Mouse (Mus musculus) effector memory CD4-positive, alpha-beta T cell, adult 7 months (primary cell): ENCODE data around the gene Pigl. TPM values are rescaled to one million over a fixed set of nuclear protein-coding genes. Genes with fewer than 3 reads are reported as not detected.

ENCODE experiments used
- polyA plus RNA-seq: library from polyadenylated mRNA; unstranded; fragments of 100-300 nt; shearing (Covaris generic); gene quantifications from one replicate; pipeline ENCODE4 v1.2.1, GENCODE M21; 2017

The Pigl gene
- polyA plus RNA-seq, result 9.9 TPM

DNA sequence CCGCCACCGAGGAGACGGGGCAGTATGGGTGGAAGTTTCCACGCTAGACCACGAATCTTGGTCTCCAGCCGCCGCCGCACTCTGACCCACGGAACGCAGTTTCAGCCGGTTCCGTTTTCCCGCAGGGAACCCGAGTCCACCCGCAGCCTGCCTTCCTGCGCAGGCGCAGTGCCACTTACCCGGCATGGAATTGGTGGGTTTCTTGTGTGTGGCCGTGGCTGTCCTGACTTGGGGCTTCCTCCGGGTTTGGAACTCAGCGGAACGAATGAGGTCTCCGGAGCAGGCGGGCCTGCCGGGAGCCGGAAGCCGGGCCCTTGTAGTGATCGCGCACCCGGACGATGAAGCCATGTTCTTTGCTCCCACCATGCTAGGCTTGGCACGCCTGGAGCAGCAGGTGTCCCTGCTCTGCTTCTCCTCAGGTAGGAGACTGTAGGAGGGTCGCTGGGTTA is at the start of gene Pigl, which contains the start of gene Ncor1:
TSS of gene Pigl (plus strand) at position 185 of the 449 bp plus-strand sequence.
TSS of gene Ncor1 (minus strand) at position 266 of the 449 bp plus-strand sequence.

DNA sequence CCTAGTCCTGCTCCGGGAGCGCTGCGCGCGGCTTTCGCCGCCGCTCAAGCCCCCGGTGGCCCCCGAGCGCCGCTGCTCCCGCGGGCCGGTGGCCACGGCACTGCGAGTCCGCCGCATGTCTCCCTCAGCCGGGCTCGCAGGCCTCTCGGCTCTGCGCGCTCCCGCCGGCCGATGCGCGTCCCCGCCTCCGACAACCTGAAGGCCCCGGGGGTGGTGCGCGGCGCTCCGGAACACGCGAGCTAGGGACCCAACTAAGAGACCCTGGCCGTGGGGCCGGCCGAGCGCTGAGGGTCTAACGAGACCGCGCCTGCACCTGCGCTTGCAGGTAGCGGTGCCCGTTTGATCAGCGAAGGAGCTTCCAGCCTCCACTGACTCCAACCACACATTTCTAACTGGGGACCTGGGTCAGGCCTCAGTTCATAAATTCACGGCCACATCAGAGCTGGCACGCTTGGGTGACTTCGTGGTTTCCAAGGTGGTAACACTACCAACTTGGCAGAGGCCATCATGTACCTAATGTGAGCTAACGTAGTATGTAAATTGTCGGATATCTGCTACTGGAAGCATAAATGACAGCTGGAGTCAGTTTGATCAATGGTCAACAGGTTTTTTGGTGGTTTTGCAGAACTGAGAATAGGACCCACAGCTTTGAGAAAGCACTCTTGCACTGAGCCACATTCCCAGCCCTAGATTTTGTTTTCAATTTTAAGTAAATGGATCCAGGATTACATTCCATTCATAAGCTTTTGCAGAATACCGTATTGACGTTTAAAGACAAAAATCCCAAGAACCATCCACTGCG is 81.0 kb downstream of the Pigl start, which contains the start of gene Cenpv:
TSS of gene Cenpv (minus strand) at position 173 of the 802 bp plus-strand sequence.

DNA sequence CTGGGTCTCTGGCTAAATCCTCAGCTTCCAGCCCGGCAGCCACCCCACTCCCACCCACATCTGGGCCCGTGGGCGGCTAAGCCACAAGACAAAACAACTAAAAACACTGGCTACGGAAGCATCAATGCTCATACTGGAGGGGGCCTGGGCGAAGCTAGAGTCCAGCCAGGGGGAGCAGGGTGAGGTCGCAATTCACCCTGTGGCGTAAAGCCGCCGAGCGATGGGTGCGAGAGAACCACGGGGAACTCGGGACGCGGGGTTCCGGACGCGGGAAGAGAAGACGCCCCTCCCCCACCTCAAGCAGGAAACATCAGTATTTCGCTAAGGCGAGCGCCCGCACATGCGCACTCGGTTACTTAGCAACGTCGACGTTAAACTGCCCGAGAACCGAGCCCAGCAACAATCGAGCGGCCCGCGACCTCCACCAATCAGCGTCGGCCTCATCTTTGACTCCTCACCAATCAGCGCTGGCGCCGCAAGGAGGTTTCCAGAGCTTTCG is 92.5 kb downstream of the Pigl start, which contains the start of gene Ubb:
TSS of gene Ubb (plus strand) at position 445 of the 499 bp plus-strand sequence.

Other genes starting within 250 kb of the Pigl start
- 0.27 TPM for gene Adora2b, start 209.5 kb upstream of the Pigl start, polyA plus RNA-seq
- gene Zswim7, start 177.1 kb upstream of the Pigl start, polyA plus RNA-seq, result 9.1 TPM
- 36.7 TPM for gene Ttc19, start 177.0 kb upstream of the Pigl start, polyA plus RNA-seq
- 388 TPM for gene Ncor1, start 81 bp downstream of the Pigl start, polyA plus RNA-seq
- 14.9 TPM for gene Cenpv, start 80.8 kb downstream of the Pigl start, polyA plus RNA-seq
- 3,465 TPM for gene Ubb, start 92.7 kb downstream of the Pigl start, polyA plus RNA-seq
- 57.8 TPM for gene Trpv2, start 116.0 kb downstream of the Pigl start, polyA plus RNA-seq
- 1.1 TPM for gene Lrrc75a, start 190.1 kb downstream of the Pigl start, polyA plus RNA-seq
- gene Mmgt2, start 190.2 kb downstream of the Pigl start, polyA plus RNA-seq, result 8.4 TPM